Mouse (Mus musculus) liver, embryonic 14.5 days (tissue): ENCODE measurements at regions not wholly inside any gene's neighbourhood (a gene's known extent, or its start where the extent isn't known, plus 50 kb on each side); places are given as distances from the start of the nearest gene placed in this dataset.

Experiments used
- ATAC-seq: fragments of 200-750 bp; cut with Nextera tagmentation; 2 replicates; pipeline ENCODE4 v1.8.0; 2017; ENCODE audit warnings: moderate number of reproducible peaks, mild to moderate bottlenecking, moderate library complexity; ENCODE audit not compliant: insufficient read depth
- DNase-seq, 3 experiments: peaks; one replicate each; pipeline ENCODE4 v3.0.0-alpha.2; 2012 to 2013; ENCODE audit warnings: low read depth in 3 of 3, low spot score in 3 of 3
- H3K27ac ChIP-seq: fragments of 300-500 bp; sonication (generic); 2 replicates; pipeline ENCODE4 v1.5.1; 2014; ENCODE audit warnings: moderate library complexity, mild to moderate bottlenecking, control low read depth, inconsistent platforms
- H3K27me3 ChIP-seq: fragments of 300-500 bp; sonication (generic); 2 replicates; pipeline ENCODE4 v1.6.1; 2014; ENCODE audit warnings: mild to moderate bottlenecking, low read length, moderate library complexity; ENCODE audit not compliant: control insufficient read depth, insufficient read depth
- H3K36me3 ChIP-seq: fragments of 300-500 bp; sonication (generic); replicated peaks from 2 replicates; pipeline ENCODE4 v1.6.1; 2014; ENCODE audit warnings: low read depth; ENCODE audit not compliant: control insufficient read depth, insufficient read depth
- H3K4me1 ChIP-seq, 2 experiments: fragments of 200-500 bp in 1 of 2; fragments of 300-500 bp in 1 of 2; sonication (generic) in 1 of 2; replicated peaks; 2 replicates each; pipeline ENCODE4 v1.6.1; 2012 to 2014; ENCODE audit warnings: antibody characterized with exemption in 1 of 2, inconsistent platforms in 1 of 2, low read length in 1 of 2; ENCODE audit not compliant: control insufficient read depth in 2 of 2, insufficient read depth in 2 of 2
- H3K4me2 ChIP-seq: fragments of 300-500 bp; sonication (generic); 2 replicates; pipeline ENCODE4 v1.6.1; 2014; ENCODE audit warnings: low read depth, mild to moderate bottlenecking, control low read depth, moderate library complexity
- H3K4me3 ChIP-seq, 2 experiments: fragments of 200-500 bp in 1 of 2; fragments of 300-500 bp in 1 of 2; sonication (generic) in 1 of 2; 2 replicates each; pipeline ENCODE4 v1.5.1; 2012 to 2014; ENCODE audit warnings: low read depth in 2 of 2, low read length in 2 of 2, mild to moderate bottlenecking in 2 of 2, control low read depth in 1 of 2, inconsistent platforms in 1 of 2, moderate library complexity in 1 of 2; ENCODE audit not compliant: insufficient read depth in 1 of 2
- H3K9ac ChIP-seq: fragments of 300-500 bp; sonication (generic); replicated peaks from 2 replicates; pipeline ENCODE4 v1.6.1; 2014; ENCODE audit warnings: mild to moderate bottlenecking, control low read depth, moderate library complexity
- H3K9me3 ChIP-seq: fragments of 300-500 bp; sonication (generic); 2 replicates; pipeline ENCODE4 v1.6.1; 2016; ENCODE audit warnings: low read length, mixed read lengths; ENCODE audit not compliant: control insufficient read depth
- CTCF ChIP-seq: IDR thresholded peaks from 2 replicates; pipeline ENCODE4 v1.5.1; 2016; ENCODE audit warnings: antibody characterized with exemption, low read depth, control low read depth
- EP300 ChIP-seq: IDR thresholded peaks from 2 replicates; pipeline ENCODE4 v1.6.1; 2016; ENCODE audit warnings: antibody characterized with exemption, low read depth
- WGBS: fragments of 180-500 bp; shearing (Covaris S2); extraction: QIAGEN DNeasy Blood & Tissue Kit; methylation state at CpG from one replicate; pipeline ENCODE4 v1.1.7; 2014; ENCODE audit not compliant: insufficient replicate concordance; 5-methylcytosine and 5-hydroxymethylcytosine counted together

GRCm38 (mm10) chr3:35695859-35696258 lies 58.0 kb upstream of the Atp11b start:
- Histone ChIP-seq H3K9ac (no peak overlapping the region), H3K9me3 (no peaks in the 10 kb centered on the region), H3K27me3 (no peaks in the 10 kb centered on the region), H3K36me3 (no peaks in the 10 kb centered on the region), H3K4me2 (no peak overlapping the region), H3K27ac (no peak overlapping the region), H3K4me1 (peaks cover 0 to 8% of the 10 kb centered on the region in 2 experiments; a peak in 2 of 4 replicates), H3K4me3 (no peak overlapping the region)
- ATAC-seq, result no peak
- TF ChIP-seq EP300 (no peak), CTCF (no peak)
- no peak for DNase-seq
- 30% methylated on average over 3 of the region's 3 CpGs for WGBS

DNA sequence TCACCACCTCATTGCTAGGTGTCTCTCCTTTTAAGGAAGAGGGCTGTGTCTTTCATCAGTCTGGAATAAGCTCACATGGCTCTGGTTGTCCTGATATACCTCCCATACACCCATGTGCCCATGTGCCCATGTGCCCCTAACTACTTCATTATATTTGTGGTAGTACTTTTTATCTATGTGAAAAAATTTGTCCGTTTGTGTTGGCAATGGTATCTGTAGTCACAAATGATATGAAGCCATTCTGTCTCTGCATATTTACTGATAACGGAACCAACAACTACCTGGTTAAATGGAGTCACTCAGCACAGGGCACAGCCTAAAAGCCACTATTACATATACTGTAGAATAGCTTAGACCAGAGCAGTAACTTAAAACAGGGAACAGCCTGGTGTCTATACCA lies 54.6 kb upstream of the Atp11b start:
- WGBS, result 41% methylated on average over 2 of the region's 2 CpGs
- DNase-seq (no peak), ATAC-seq (peak; percentile 57; the same call in 1 of the 2 replicates)
- Histone ChIP-seq H3K27me3 (no peaks in the 10 kb centered on the region), H3K27ac (no peak overlapping the region), H3K4me3 (no peak overlapping the region), H3K4me2 (no peak overlapping the region), H3K36me3 (no peaks in the 10 kb centered on the region), H3K9ac (no peak overlapping the region), H3K9me3 (no peaks in the 10 kb centered on the region), H3K4me1 (peaks cover 0 to 4% of the 10 kb centered on the region in 2 experiments; a peak in 1 of 4 replicates)
- TF ChIP-seq CTCF (no peak), EP300 (peak; percentile 53)

- TF ChIP-seq CTCF, result no peak
- TF ChIP-seq EP300, result no peak
- ATAC-seq, result no peak
- Histone ChIP-seq H3K4me3 (no peak overlapping the region), H3K4me2 (no peak overlapping the region), H3K27ac (no peak overlapping the region), H3K27me3 (no peaks in the 10 kb centered on the region), H3K9me3 (no peaks in the 10 kb centered on the region), H3K9ac (no peak overlapping the region), H3K36me3 (no peaks in the 10 kb centered on the region), H3K4me1 (peaks cover 0 to 4% of the 10 kb centered on the region in 2 experiments; a peak in 1 of 4 replicates)
- no peak for DNase-seq
Observed at GRCm38 (mm10) chr3:35699979-35700378, 53.9 kb upstream of the Atp11b start.

- DNase-seq (no peak), ATAC-seq (no peak)
- 59% methylated on average over 8 of the region's 8 CpGs for WGBS
- no peak overlapping the region for H3K4me2 ChIP-seq
- H3K36me3 ChIP-seq, result no peaks in the 10 kb centered on the region
- H3K9ac ChIP-seq, result no peak overlapping the region
- TF ChIP-seq CTCF (no peak), EP300 (no peak)
- no peaks in the 10 kb centered on the region for H3K27me3 ChIP-seq
- no peaks in the 10 kb centered on the region for H3K9me3 ChIP-seq
- peaks cover 0 to 4% of the 10 kb centered on the region in 2 experiments; a peak in 1 of 4 replicates for H3K4me1 ChIP-seq
- H3K4me3 ChIP-seq, result no peak overlapping the region
- H3K27ac ChIP-seq, result no peak overlapping the region
Observed at GRCm38 (mm10) chr3:35703528-35704327, 50.2 kb upstream of the Atp11b start.
